Comparison of ENCODE assay signal across 25 mouse cellular contexts in genomic region chr19:5625311-5625710, GRCm38 (mm10).
"Had no signal": no experiment of that assay in that cellular context is flagged by ENCODE, and none has a peak within 500 bp of the region (broad histone marks: within the 10 kb centered on the region; RNA-seq: fewer than 3 reads in every experiment).

No protein-coding gene starts in this region.

- H3K9ac ChIP-seq: heart, embryonic 12.5 days; hindbrain, embryonic 12.5 days; hindbrain, embryonic 14.5 days; intestine, embryonic 15.5 days; limb, embryonic 12.5 days; liver, embryonic 13.5 days had no signal

- DNase-seq: gastrocnemius, postnatal 14 days; gastrocnemius, postnatal 36 days; heart, adult 2 months; heart, postnatal 10 days; heart, postnatal 4 days; kidney, adult 18-20 months; kidney, adult 8-10 months; kidney, postnatal 10 days; kidney, postnatal 25 days; kidney, postnatal 4 days; liver; liver, embryonic 13.5 days had no signal

- H3K4me1 ChIP-seq: heart, embryonic 12.5 days; hindbrain, embryonic 10.5 days; hindbrain, embryonic 12.5 days; intestine, embryonic 15.5 days; limb, embryonic 10.5 days; limb, embryonic 12.5 days had no signal

- H3K27me3 ChIP-seq: heart, embryonic 12.5 days; hindbrain, embryonic 12.5 days; intestine, embryonic 15.5 days; limb, embryonic 12.5 days; liver, embryonic 13.5 days had no signal

- H3K36me3 ChIP-seq: heart, embryonic 12.5 days; hindbrain, embryonic 10.5 days; hindbrain, embryonic 12.5 days; intestine, embryonic 15.5 days; limb, embryonic 10.5 days; limb, embryonic 12.5 days; liver, embryonic 13.5 days had no signal

- H3K27ac ChIP-seq: heart, adult 2 months; hindbrain, embryonic 10.5 days; hindbrain, embryonic 12.5 days; hindbrain, embryonic 14.5 days; intestine, embryonic 15.5 days; layer of hippocampus, adult 2 months; left cerebral cortex, adult 2 months; limb, embryonic 10.5 days; limb, embryonic 12.5 days; liver, embryonic 13.5 days had no signal

- H3K9me3 ChIP-seq: heart, embryonic 12.5 days; hindbrain, embryonic 10.5 days; hindbrain, embryonic 12.5 days; intestine, embryonic 15.5 days; limb, embryonic 10.5 days; limb, embryonic 12.5 days; liver, embryonic 13.5 days had no signal

- ATAC-seq: hindbrain, embryonic 16.5 days; inflammation-experienced regulatory T-cells, adult 6 months; intestine, embryonic 15.5 days; intestine, postnatal 0 days had no signal

- H3K4me3 ChIP-seq: heart, adult 2 months; heart, embryonic 12.5 days; hindbrain, embryonic 10.5 days; hindbrain, embryonic 12.5 days; intestine, embryonic 15.5 days; layer of hippocampus, adult 2 months; left cerebral cortex, adult 2 months; limb, embryonic 10.5 days; limb, embryonic 12.5 days; liver, embryonic 13.5 days had no signal

- H3K4me2 ChIP-seq: heart, embryonic 12.5 days; hindbrain, embryonic 12.5 days; hindbrain, embryonic 14.5 days; intestine, embryonic 15.5 days; limb, embryonic 12.5 days; liver, embryonic 11.5 days; liver, embryonic 13.5 days had no signal
